Mouse (Mus musculus): Measurements from ENCODE around the gene Gm15448. TPM values are rescaled to one million over a fixed set of nuclear protein-coding genes. Genes with fewer than 3 reads are reported as not detected.

The Gm15448 gene
- polyA plus RNA-seq (2015; fragmentation: Illumina TruSeq; extraction: RNeasy Lipid Tissue Mini Kit (QIAGEN cat#74804); ENCODE audit: low read depth, low replicate concordance), result not detected

GRCm38 (mm10) chr7:3825599-3825998, at the start of gene Gm15448:
Gm15448 (minus strand) TSS chr7:3825687.

DNA sequence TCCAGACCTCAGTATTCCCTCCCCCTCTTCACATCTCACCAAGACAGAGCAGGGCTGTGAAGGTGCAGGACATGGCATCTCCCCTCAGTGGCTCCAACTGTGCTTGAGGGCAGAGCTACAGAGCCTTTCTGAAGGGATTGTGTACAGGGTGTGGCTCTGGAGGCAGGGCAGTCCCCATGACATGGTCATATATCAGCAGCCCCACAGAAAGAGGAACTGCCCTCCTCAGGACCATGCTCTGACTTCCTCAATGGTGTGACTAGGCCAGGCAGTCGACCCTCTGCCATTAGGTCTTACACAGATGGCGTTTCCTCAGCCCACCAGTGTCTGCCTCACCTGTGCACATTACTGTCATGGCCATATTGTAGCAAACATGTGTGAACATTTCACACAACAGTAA, 19.5 kb upstream of the Gm15448 start, which contains the start of gene Pira2:
Pira2 (minus strand) TSS at position 101 of the 400 bp plus-strand sequence.

Other genes starting within 250 kb of the Gm15448 start
- gene Oscar, start 209.5 kb downstream of the Gm15448 start, polyA plus RNA-seq (2015; fragmentation: Illumina TruSeq; extraction: RNeasy Lipid Tissue Mini Kit (QIAGEN cat#74804); ENCODE audit: low read depth, low replicate concordance), result 1.7 TPM
- 620 TPM for gene Ndufa3, start 208.3 kb downstream of the Gm15448 start, polyA plus RNA-seq (2015; fragmentation: Illumina TruSeq; extraction: RNeasy Lipid Tissue Mini Kit (QIAGEN cat#74804); ENCODE audit: low read depth, low replicate concordance)
- 40.2 TPM for gene Tfpt, start 195.8 kb downstream of the Gm15448 start, polyA plus RNA-seq (2015; fragmentation: Illumina TruSeq; extraction: RNeasy Lipid Tissue Mini Kit (QIAGEN cat#74804); ENCODE audit: low read depth, low replicate concordance)
- 72.0 TPM for gene Prpf31, start 195.7 kb downstream of the Gm15448 start, polyA plus RNA-seq (2015; fragmentation: Illumina TruSeq; extraction: RNeasy Lipid Tissue Mini Kit (QIAGEN cat#74804); ENCODE audit: low read depth, low replicate concordance)
- 33.7 TPM for gene Cnot3, start 180.4 kb downstream of the Gm15448 start, polyA plus RNA-seq (2015; fragmentation: Illumina TruSeq; extraction: RNeasy Lipid Tissue Mini Kit (QIAGEN cat#74804); ENCODE audit: low read depth, low replicate concordance)
- gene Leng1, start 159.8 kb downstream of the Gm15448 start, polyA plus RNA-seq (2015; fragmentation: Illumina TruSeq; extraction: RNeasy Lipid Tissue Mini Kit (QIAGEN cat#74804); ENCODE audit: low read depth, low replicate concordance), result 7.5 TPM
- 8.5 TPM for gene Tmc4, start 148.1 kb downstream of the Gm15448 start, polyA plus RNA-seq (2015; fragmentation: Illumina TruSeq; extraction: RNeasy Lipid Tissue Mini Kit (QIAGEN cat#74804); ENCODE audit: low read depth, low replicate concordance)
- 86.0 TPM for gene Tsen34, start 132.8 kb downstream of the Gm15448 start, polyA plus RNA-seq (2015; fragmentation: Illumina TruSeq; extraction: RNeasy Lipid Tissue Mini Kit (QIAGEN cat#74804); ENCODE audit: low read depth, low replicate concordance)
- gene Mboat7, start 132.2 kb downstream of the Gm15448 start, polyA plus RNA-seq (2015; fragmentation: Illumina TruSeq; extraction: RNeasy Lipid Tissue Mini Kit (QIAGEN cat#74804); ENCODE audit: low read depth, low replicate concordance), result 144 TPM
- 900 TPM for gene Rps9, start 121.7 kb downstream of the Gm15448 start, polyA plus RNA-seq (2015; fragmentation: Illumina TruSeq; extraction: RNeasy Lipid Tissue Mini Kit (QIAGEN cat#74804); ENCODE audit: low read depth, low replicate concordance)
- 0.28 TPM for gene Pirb, start 105.3 kb downstream of the Gm15448 start, polyA plus RNA-seq (2015; fragmentation: Illumina TruSeq; extraction: RNeasy Lipid Tissue Mini Kit (QIAGEN cat#74804); ENCODE audit: low read depth, low replicate concordance)
- gene Pira2, start 19.4 kb upstream of the Gm15448 start, polyA plus RNA-seq (2015; fragmentation: Illumina TruSeq; extraction: RNeasy Lipid Tissue Mini Kit (QIAGEN cat#74804); ENCODE audit: low read depth, low replicate concordance), result not detected
- not detected for gene Gm14548, start 72.4 kb upstream of the Gm15448 start, polyA plus RNA-seq (2015; fragmentation: Illumina TruSeq; extraction: RNeasy Lipid Tissue Mini Kit (QIAGEN cat#74804); ENCODE audit: low read depth, low replicate concordance)
- not detected for gene Lilra6, start 89.8 kb upstream of the Gm15448 start, polyA plus RNA-seq (2015; fragmentation: Illumina TruSeq; extraction: RNeasy Lipid Tissue Mini Kit (QIAGEN cat#74804); ENCODE audit: low read depth, low replicate concordance)
- 9.6 TPM for gene Lair1, start 237.5 kb upstream of the Gm15448 start, polyA plus RNA-seq (2015; fragmentation: Illumina TruSeq; extraction: RNeasy Lipid Tissue Mini Kit (QIAGEN cat#74804); ENCODE audit: low read depth, low replicate concordance)

Data from brain, adult 10 weeks (tissue).